Mouse (Mus musculus): ENCODE results near the gene Thrsp. TPM values are rescaled to one million over a fixed set of nuclear protein-coding genes. Genes with fewer than 3 reads are reported as not detected.
A peak's percentile ranks its signal among the peaks of the same experiment; 100 is the strongest.

Thrsp gene
- polyA plus RNA-seq, 1 experiment, result 93.2 TPM

DNA sequence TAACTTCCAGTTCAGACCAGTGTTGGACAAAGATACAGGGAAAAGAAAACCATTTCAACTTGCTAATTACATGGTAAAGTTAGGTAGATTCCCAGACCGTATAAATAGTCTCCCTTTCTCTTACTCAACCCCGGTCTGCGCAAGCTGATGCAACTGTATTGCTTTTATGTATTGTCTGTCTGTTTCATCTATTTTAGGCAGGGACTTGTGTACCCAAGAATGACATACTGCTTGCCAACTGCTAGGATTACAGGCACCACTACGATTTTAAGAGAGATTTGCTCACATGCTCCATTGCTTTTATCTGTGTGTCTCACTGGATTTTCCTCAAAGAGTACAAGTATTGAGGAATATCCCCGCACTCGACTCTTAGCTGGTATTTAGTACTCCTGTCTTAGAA, 18.6 kb downstream of the Thrsp start:
- WGBS, result 79% methylated on average over 6 of the region's 6 CpGs
- H3K27ac ChIP-seq (ENCODE audit: insufficient read depth, low read length), result no peak overlapping the region
- peaks cover 5% of the 10 kb centered on the region; the same call in 1 of the 2 replicates for H3K4me1 ChIP-seq (ENCODE audit: control insufficient read depth, insufficient read depth, low read length)
- no peak overlapping the region for H3K4me3 ChIP-seq (replicated peaks; ENCODE audit: insufficient read depth, low read depth, low read length)
- TF ChIP-seq POLR2A (IDR thresholded peaks at IDR 0.05; ENCODE audit: borderline replicate concordance, insufficient read depth, low read length), result no peak
- TF ChIP-seq CTCF (IDR thresholded peaks at IDR 0.05; ENCODE audit: borderline replicate concordance, insufficient read depth, low read depth, low read length), result no peak
- H3K27me3 ChIP-seq (ENCODE audit: control insufficient read depth, insufficient read depth, low read length), result no peaks in the 10 kb centered on the region
- no peak for DNase-seq

GRCm38 (mm10) chr7:97394375-97394774, 23.2 kb downstream of the Thrsp start:
- no peaks in the 10 kb centered on the region for H3K4me1 ChIP-seq (ENCODE audit: control insufficient read depth, insufficient read depth, low read length)
- H3K27me3 ChIP-seq (ENCODE audit: control insufficient read depth, insufficient read depth, low read length), result no peaks in the 10 kb centered on the region
- H3K4me3 ChIP-seq (replicated peaks; ENCODE audit: insufficient read depth, low read depth, low read length), result no peak overlapping the region
- DNase-seq, result no peak
- no peak overlapping the region for H3K27ac ChIP-seq (ENCODE audit: insufficient read depth, low read length)
- TF ChIP-seq CTCF (IDR thresholded peaks at IDR 0.05; ENCODE audit: borderline replicate concordance, insufficient read depth, low read depth, low read length), result no peak
- no peak for TF ChIP-seq POLR2A (IDR thresholded peaks at IDR 0.05; ENCODE audit: borderline replicate concordance, insufficient read depth, low read length)
- WGBS, result 88% methylated on average over 2 of the region's 2 CpGs

GRCm38 (mm10) chr7:97392079-97392445, 25.5 kb downstream of the Thrsp start:
- Histone ChIP-seq H3K4me1 (ENCODE audit: control insufficient read depth, insufficient read depth, low read length) (peaks cover 14% of the 10 kb centered on the region), H3K27me3 (ENCODE audit: control insufficient read depth, insufficient read depth, low read length) (no peaks in the 10 kb centered on the region), H3K27ac (ENCODE audit: insufficient read depth, low read length) (no peak overlapping the region), H3K4me3 (replicated peaks; ENCODE audit: insufficient read depth, low read depth, low read length) (no peak overlapping the region)
- 55% methylated on average over 6 of the region's 6 CpGs for WGBS
- no peak for DNase-seq
- no peak for TF ChIP-seq POLR2A (IDR thresholded peaks at IDR 0.05; ENCODE audit: borderline replicate concordance, insufficient read depth, low read length)
- no peak for TF ChIP-seq CTCF (IDR thresholded peaks at IDR 0.05; ENCODE audit: borderline replicate concordance, insufficient read depth, low read depth, low read length)

DNA sequence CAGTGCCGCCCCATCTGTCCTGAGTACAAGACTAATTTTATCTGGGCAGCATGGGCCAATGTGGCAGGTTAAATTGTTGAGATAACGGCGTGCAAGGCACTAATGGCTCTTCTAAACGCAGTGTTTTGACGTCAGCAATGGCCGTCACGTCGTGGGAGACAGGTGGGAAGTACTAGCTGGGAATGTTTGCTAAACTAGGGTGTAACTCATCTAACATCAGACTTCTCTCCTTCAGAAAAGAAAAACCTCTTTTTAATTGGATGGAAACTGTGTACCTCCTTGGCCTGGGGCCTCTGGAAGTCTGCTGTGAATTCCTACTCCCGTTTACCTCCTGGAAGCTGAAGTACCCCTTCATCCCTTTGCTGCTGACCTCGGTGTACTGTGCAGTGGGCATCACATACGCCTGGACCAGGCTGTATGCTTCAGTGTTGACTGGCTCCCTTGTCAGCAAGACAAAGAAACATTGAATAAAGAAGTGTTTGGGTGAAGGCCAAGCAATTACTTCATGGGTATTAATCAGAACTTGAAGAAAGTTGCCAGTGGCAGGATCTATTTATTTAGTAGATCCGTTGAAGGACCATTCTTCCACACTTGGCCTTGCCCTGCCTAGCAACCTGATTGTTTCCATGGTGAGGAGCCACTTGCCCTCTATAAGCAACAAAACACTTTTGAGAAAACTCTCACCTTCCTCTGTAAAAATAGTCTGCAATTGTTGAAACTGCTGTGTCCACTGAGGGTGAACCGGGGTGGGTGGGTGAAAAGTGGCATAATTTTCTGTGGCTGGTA, 26.0 kb downstream of the Thrsp start:
- peak in 1 of 2 experiments; percentile 7 for DNase-seq
- no peak for TF ChIP-seq CTCF (IDR thresholded peaks at IDR 0.05; ENCODE audit: borderline replicate concordance, insufficient read depth, low read depth, low read length)
- TF ChIP-seq POLR2A (IDR thresholded peaks at IDR 0.05; ENCODE audit: borderline replicate concordance, insufficient read depth, low read length), result no peak
- peaks cover 17% of the 10 kb centered on the region for H3K4me1 ChIP-seq (ENCODE audit: control insufficient read depth, insufficient read depth, low read length)
- no peak overlapping the region for H3K4me3 ChIP-seq (replicated peaks; ENCODE audit: insufficient read depth, low read depth, low read length)
- H3K27me3 ChIP-seq (ENCODE audit: control insufficient read depth, insufficient read depth, low read length), result no peaks in the 10 kb centered on the region
- no peak overlapping the region for H3K27ac ChIP-seq (ENCODE audit: insufficient read depth, low read length)
- 68% methylated on average over 13 of the region's 13 CpGs for WGBS

DNA sequence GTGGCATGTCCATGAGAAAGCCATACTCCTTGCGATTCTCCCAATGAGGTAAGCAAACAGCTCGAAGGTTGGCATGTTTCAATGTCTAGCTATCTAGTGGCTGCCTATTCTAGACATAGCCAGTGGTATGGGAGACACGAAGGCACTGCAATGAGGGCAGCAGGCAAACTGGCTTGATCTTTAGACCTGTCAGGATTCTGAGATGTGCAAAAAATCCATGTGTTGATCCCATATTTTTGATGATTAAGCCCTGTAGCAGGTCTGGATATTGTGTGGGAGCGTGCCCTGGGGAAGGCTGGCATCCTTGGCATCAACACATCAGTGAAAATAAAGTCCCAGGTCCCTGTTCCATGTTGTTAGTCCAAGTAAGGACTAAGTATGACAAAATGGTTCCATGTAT, 29.0 kb downstream of the Thrsp start:
- no peaks in the 10 kb centered on the region for H3K27me3 ChIP-seq (ENCODE audit: control insufficient read depth, insufficient read depth, low read length)
- 0 out of 2 replicates have a peak overlapping the region, but pooled peaks have one; percentile 7 for H3K27ac ChIP-seq (ENCODE audit: insufficient read depth, low read length)
- DNase-seq, result peak in 1 of 2 experiments; percentile 10
- WGBS, result 86% methylated on average over 4 of the region's 4 CpGs
- peaks cover 24% of the 10 kb centered on the region for H3K4me1 ChIP-seq (ENCODE audit: control insufficient read depth, insufficient read depth, low read length)
- H3K4me3 ChIP-seq (replicated peaks; ENCODE audit: insufficient read depth, low read depth, low read length), result no peak overlapping the region
- TF ChIP-seq POLR2A (IDR thresholded peaks at IDR 0.05; ENCODE audit: borderline replicate concordance, insufficient read depth, low read length) (no peak), CTCF (IDR thresholded peaks at IDR 0.05; ENCODE audit: borderline replicate concordance, insufficient read depth, low read depth, low read length) (no peak)

- H3K4me3 ChIP-seq (replicated peaks; ENCODE audit: insufficient read depth, low read depth, low read length), result peak overlapping the region; percentile 16
- H3K4me1 ChIP-seq (ENCODE audit: control insufficient read depth, insufficient read depth, low read length), result peaks cover 24% of the 10 kb centered on the region
- DNase-seq, result no peak
- TF ChIP-seq CTCF (IDR thresholded peaks at IDR 0.05; ENCODE audit: borderline replicate concordance, insufficient read depth, low read depth, low read length) (no peak), POLR2A (IDR thresholded peaks at IDR 0.05; ENCODE audit: borderline replicate concordance, insufficient read depth, low read length) (no peak)
- WGBS, result 17% methylated on average over 8 of the region's 8 CpGs
- peak overlapping the region; percentile 92 for H3K27ac ChIP-seq (ENCODE audit: insufficient read depth, low read length)
- no peaks in the 10 kb centered on the region for H3K27me3 ChIP-seq (ENCODE audit: control insufficient read depth, insufficient read depth, low read length)
Measured at GRCm38 (mm10) chr7:97387561-97388147, 29.9 kb downstream of the Thrsp start.

- Histone ChIP-seq H3K27me3 (ENCODE audit: control insufficient read depth, insufficient read depth, low read length) (no peaks in the 10 kb centered on the region), H3K4me3 (replicated peaks; ENCODE audit: insufficient read depth, low read depth, low read length) (peak overlapping the region; percentile 16), H3K4me1 (ENCODE audit: control insufficient read depth, insufficient read depth, low read length) (peaks cover 24% of the 10 kb centered on the region), H3K27ac (ENCODE audit: insufficient read depth, low read length) (peak overlapping the region; percentile 92)
- 0 out of 2 replicates have a peak, but pooled peaks have one; percentile 11 for TF ChIP-seq POLR2A (IDR thresholded peaks at IDR 0.05; ENCODE audit: borderline replicate concordance, insufficient read depth, low read length)
- peak; percentile 36; the same call in 1 of the 2 replicates for TF ChIP-seq CTCF (IDR thresholded peaks at IDR 0.05; ENCODE audit: borderline replicate concordance, insufficient read depth, low read depth, low read length)
- peak; percentile 95 to 99 for DNase-seq
- WGBS, result 5% methylated on average over 5 of the region's 5 CpGs
Measured at GRCm38 (mm10) chr7:97386806-97387370, 30.6 kb downstream of the Thrsp start.
